Mouse (Mus musculus) liver, postnatal 0 days (tissue): ENCODE data around the gene Tmem183a.

Experiments used
- CTCF ChIP-seq: sonication (generic); IDR thresholded peaks from 2 replicates; pipeline ENCODE4 v1.5.1; 2016; ENCODE audit warnings: antibody characterized with exemption, low read depth
- EP300 ChIP-seq: IDR thresholded peaks from 2 replicates; pipeline ENCODE4 v1.6.1; 2016; ENCODE audit warnings: antibody characterized with exemption, low read depth, mild to moderate bottlenecking

DNA sequence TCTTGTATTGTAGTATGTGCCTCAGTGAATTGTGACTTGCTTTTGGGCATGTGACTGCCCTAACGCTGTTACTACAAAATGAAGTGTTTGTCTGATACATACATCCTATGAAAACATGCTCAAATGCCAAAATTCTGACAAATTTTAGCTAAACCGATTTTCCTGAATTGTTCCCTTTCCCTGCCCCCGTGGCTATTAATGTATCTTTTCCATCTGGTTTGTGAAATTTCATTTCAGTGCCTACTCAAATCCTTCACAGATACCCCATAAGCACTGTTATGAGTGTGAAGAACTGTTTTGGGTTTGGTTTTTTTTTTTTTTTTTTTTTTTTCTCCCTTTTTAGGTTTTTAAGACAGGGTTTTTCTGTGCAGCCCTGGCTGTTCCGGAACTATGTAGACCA is 16.7 kb downstream of the Tmem183a start:
- TF ChIP-seq CTCF (no peak), EP300 (no peak)
